Mouse (Mus musculus): ENCODE results near the gene Atp13a3.

GRCm38 (mm10) chr16:30297450-30297849 is 108.3 kb downstream of the Atp13a3 start:
- TF ChIP-seq CTCF (conservative IDR thresholded peaks at IDR 0.05; ENCODE audit: low read length), result no peak
- no peak for TF ChIP-seq POU5F1 (IDR thresholded peaks at IDR 0.05; ENCODE audit: borderline replicate concordance, low read length)
